ENCODE assay signal across 8 mouse cellular contexts in genomic region chr2:71816391-71817041, GRCm38 (mm10). TPM values are rescaled to one million over a fixed set of nuclear protein-coding genes. Genes with fewer than 3 reads are reported as not detected.
A peak's percentile ranks its signal among the peaks of the same experiment; 100 is the strongest.
DNase-seq lines count a peak whose midpoint lies in the region; ATAC-seq lines count a peak whose summit lies in the region.

No protein-coding gene starts in this region.

- peak; percentile 49 for DNase-seq in hindbrain, embryonic 10.5 days (ENCODE audit: low spot score)
- peak; percentile 81 for DNase-seq in CD4-positive, CD25-positive, alpha-beta regulatory T cell, adult 2 months (ENCODE audit: low read depth, low spot score)
- peak; percentile 34 for DNase-seq in c-Kit-positive CD71-negative TER-119-negative erythroid progenitor cells, embryonic 14.5 days (ENCODE audit: low read depth)
- DNase-seq in lung, postnatal 25 days (ENCODE audit: low spot score) = peak; percentile 43
- DNase-seq in thymus, postnatal 36 days = peak; percentile 68 to 78
- no peak for DNase-seq in right cerebral cortex, postnatal 25 days

- no peaks in the 10 kb centered on the region; the same call in 1 of the 2 replicates for H3K27me3 ChIP-seq in hindbrain, embryonic 10.5 days (ENCODE audit: insufficient read depth, poor library complexity, severe bottlenecking)
- H3K27me3 ChIP-seq in hindbrain, embryonic 13.5 days = no peaks in the 10 kb centered on the region

- no peaks in the 10 kb centered on the region for H3K36me3 ChIP-seq in hindbrain, embryonic 10.5 days
- H3K36me3 ChIP-seq in hindbrain, embryonic 13.5 days = no peaks in the 10 kb centered on the region

- WGBS in hindbrain, embryonic 10.5 days = 44% methylated on average over 14 of the region's 14 CpGs
- WGBS in hindbrain, embryonic 13.5 days = 41% methylated on average over 14 of the region's 14 CpGs

- H3K4me2 ChIP-seq in hindbrain, embryonic 13.5 days = no peak overlapping the region

- no peak overlapping the region for H3K4me3 ChIP-seq in hindbrain, embryonic 10.5 days
- no peak overlapping the region for H3K4me3 ChIP-seq in hindbrain, embryonic 13.5 days

- no peak overlapping the region for H3K9ac ChIP-seq in hindbrain, embryonic 13.5 days

- no peak for ATAC-seq in hindbrain, embryonic 13.5 days (ENCODE audit: low FRiP score)
- ATAC-seq in granulocyte monocyte progenitor cell, adult 5-6 weeks (replicated peaks; ENCODE audit: poor library complexity, severe bottlenecking) = 0 out of 2 replicates have a peak, but pooled peaks have one; percentile 20

- peaks cover 47% of the 10 kb centered on the region for H3K4me1 ChIP-seq in hindbrain, embryonic 10.5 days (replicated peaks)
- H3K4me1 ChIP-seq in hindbrain, embryonic 13.5 days (replicated peaks) = peaks cover 28% of the 10 kb centered on the region

- H3K27ac ChIP-seq in hindbrain, embryonic 10.5 days = no peak overlapping the region
- no peak overlapping the region for H3K27ac ChIP-seq in hindbrain, embryonic 13.5 days

- no peaks in the 10 kb centered on the region for H3K9me3 ChIP-seq in hindbrain, embryonic 10.5 days
- H3K9me3 ChIP-seq in hindbrain, embryonic 13.5 days = no peaks in the 10 kb centered on the region

RNA-seq across cellular contexts. Expression of gene Pdk1, which starts 56.5 kb away (rescaled TPM):
- polyA plus RNA-seq in hindbrain, embryonic 10.5 days (2016; fragmentation: Nextera tagmentation; extraction: Ambion mirVana) = 34.5 and 56.1 TPM in 2 replicates
- 14.9 and 17.1 TPM in 2 replicates for polyA plus RNA-seq in hindbrain, embryonic 13.5 days (2015; fragmentation: Nextera tagmentation; extraction: Ambion mirVana)
- total RNA-seq in granulocyte monocyte progenitor cell, adult 5-6 weeks (2014; fragmentation: Nextera tagmentation) = 20.5 and 44.3 TPM in 2 replicates
- total RNA-seq in granulocyte monocyte progenitor cell, adult 5-6 weeks (2017) = 77.7 and 82.7 TPM in 2 replicates
